Mouse (Mus musculus): Measurements from ENCODE around the gene Fdx1. TPM values are rescaled to one million over a fixed set of nuclear protein-coding genes. Genes with fewer than 3 reads are reported as not detected.

Gene Fdx1
- total RNA-seq, 4 experiments from 2014 or later, result 33.4 to 42.6 (median 37.6) TPM

- DNase-seq (ENCODE audit: low spot score in 2 of 2), result no peak
Observed at GRCm38 (mm10) chr9:51964110-51964509, 754 bp upstream of the Fdx1 start.

GRCm38 (mm10) chr9:51961190-51961909 lies 2.0 kb downstream of the Fdx1 start:
- DNase-seq (ENCODE audit: low spot score in 2 of 2), result no peak

- no peak for DNase-seq (ENCODE audit: low spot score in 2 of 2)
Observed at GRCm38 (mm10) chr9:51960331-51960730, 3.0 kb downstream of the Fdx1 start.

GRCm38 (mm10) chr9:51958981-51959380 lies 4.4 kb downstream of the Fdx1 start:
- no peak for DNase-seq (ENCODE audit: low spot score in 2 of 2)

GRCm38 (mm10) chr9:51957025-51957424 lies 6.3 kb downstream of the Fdx1 start:
- DNase-seq (ENCODE audit: low spot score in 2 of 2), result no peak

- DNase-seq (ENCODE audit: low spot score in 2 of 2), result no peak
Observed at GRCm38 (mm10) chr9:51956484-51956883, 6.9 kb downstream of the Fdx1 start.

GRCm38 (mm10) chr9:51951337-51951736 lies 12.0 kb downstream of the Fdx1 start:
- no peak for DNase-seq (ENCODE audit: low spot score in 2 of 2)

GRCm38 (mm10) chr9:51950667-51951066 lies 12.7 kb downstream of the Fdx1 start:
- DNase-seq (ENCODE audit: low spot score in 2 of 2), result no peak

GRCm38 (mm10) chr9:51950225-51950624 lies 13.1 kb downstream of the Fdx1 start:
- DNase-seq (ENCODE audit: low spot score in 2 of 2), result no peak

GRCm38 (mm10) chr9:51943934-51944333 lies 19.4 kb downstream of the Fdx1 start:
- DNase-seq (ENCODE audit: low spot score in 2 of 2), result no peak

- no peak for DNase-seq (ENCODE audit: low spot score in 2 of 2)
Observed at GRCm38 (mm10) chr9:51934641-51935040, 28.7 kb downstream of the Fdx1 start.

- DNase-seq (ENCODE audit: low spot score in 2 of 2), result no peak
Observed at GRCm38 (mm10) chr9:51931997-51932396, 31.4 kb downstream of the Fdx1 start.

- no peak for DNase-seq (ENCODE audit: low spot score in 2 of 2)
Observed at GRCm38 (mm10) chr9:51931054-51931690, 32.2 kb downstream of the Fdx1 start.

- DNase-seq (ENCODE audit: low spot score in 2 of 2), result no peak
Observed at GRCm38 (mm10) chr9:51929972-51930371, 33.4 kb downstream of the Fdx1 start.

GRCm38 (mm10) chr9:51928659-51929058 lies 34.7 kb downstream of the Fdx1 start:
- no peak for DNase-seq (ENCODE audit: low spot score in 2 of 2)

- DNase-seq (ENCODE audit: low spot score in 2 of 2), result no peak
Observed at GRCm38 (mm10) chr9:51928116-51928515, 35.2 kb downstream of the Fdx1 start.

- no peak for DNase-seq (ENCODE audit: low spot score in 2 of 2)
Observed at GRCm38 (mm10) chr9:51927680-51928079, 35.7 kb downstream of the Fdx1 start.

GRCm38 (mm10) chr9:51926629-51927028 lies 36.7 kb downstream of the Fdx1 start:
- no peak for DNase-seq (ENCODE audit: low spot score in 2 of 2)

- DNase-seq (ENCODE audit: low spot score in 2 of 2), result no peak
Observed at GRCm38 (mm10) chr9:51924551-51925081, 38.7 kb downstream of the Fdx1 start.

GRCm38 (mm10) chr9:51922756-51923155 lies 40.6 kb downstream of the Fdx1 start:
- DNase-seq (ENCODE audit: low spot score in 2 of 2), result no peak

- no peak for DNase-seq (ENCODE audit: low spot score in 2 of 2)
Observed at GRCm38 (mm10) chr9:51915580-51915979, 47.8 kb downstream of the Fdx1 start.

GRCm38 (mm10) chr9:51914481-51915120 lies 48.8 kb downstream of the Fdx1 start:
- peak in 1 of 2 experiments; percentile 12 for DNase-seq (ENCODE audit: low spot score in 2 of 2)
